Mouse (Mus musculus): ENCODE measurements at regions not wholly inside any gene's neighbourhood (a gene's known extent, or its start where the extent isn't known, plus 50 kb on each side); places are given as distances from the start of the nearest gene placed in this dataset.

DNA sequence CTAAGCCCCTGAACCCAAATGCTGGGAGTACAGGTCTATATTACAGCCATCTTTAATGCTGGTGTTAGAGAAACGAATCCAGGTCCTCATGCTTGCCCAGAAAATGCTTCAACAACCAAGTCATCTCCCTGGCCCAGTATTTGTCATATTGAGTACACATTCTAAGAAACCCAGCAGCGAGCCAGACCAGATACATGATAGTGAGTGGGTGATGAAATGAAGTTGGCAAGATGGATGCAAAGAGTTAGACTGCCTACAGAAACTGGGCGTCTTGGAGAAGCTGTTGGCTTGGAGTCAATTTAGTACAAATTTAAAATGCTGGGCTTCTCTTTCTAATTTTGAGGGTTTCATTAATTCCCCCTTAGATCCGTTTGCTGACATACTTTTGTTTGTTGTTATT lies 203.1 kb upstream of the Pdzrn3 start:
- no peak for DNase-seq

- DNase-seq = no peak
These were observed 178.4 kb upstream of the Pdzrn3 start for GRCm38 (mm10) chr6:101556096-101556495.

- no peak for DNase-seq
These were observed 177.4 kb upstream of the Pdzrn3 start for GRCm38 (mm10) chr6:101554965-101555604.

GRCm38 (mm10) chr6:101550501-101551268 lies 173.0 kb upstream of the Pdzrn3 start:
- DNase-seq = no peak

- DNase-seq = no peak
These were observed 159.9 kb upstream of the Pdzrn3 start for GRCm38 (mm10) chr6:101537581-101537980.

DNA sequence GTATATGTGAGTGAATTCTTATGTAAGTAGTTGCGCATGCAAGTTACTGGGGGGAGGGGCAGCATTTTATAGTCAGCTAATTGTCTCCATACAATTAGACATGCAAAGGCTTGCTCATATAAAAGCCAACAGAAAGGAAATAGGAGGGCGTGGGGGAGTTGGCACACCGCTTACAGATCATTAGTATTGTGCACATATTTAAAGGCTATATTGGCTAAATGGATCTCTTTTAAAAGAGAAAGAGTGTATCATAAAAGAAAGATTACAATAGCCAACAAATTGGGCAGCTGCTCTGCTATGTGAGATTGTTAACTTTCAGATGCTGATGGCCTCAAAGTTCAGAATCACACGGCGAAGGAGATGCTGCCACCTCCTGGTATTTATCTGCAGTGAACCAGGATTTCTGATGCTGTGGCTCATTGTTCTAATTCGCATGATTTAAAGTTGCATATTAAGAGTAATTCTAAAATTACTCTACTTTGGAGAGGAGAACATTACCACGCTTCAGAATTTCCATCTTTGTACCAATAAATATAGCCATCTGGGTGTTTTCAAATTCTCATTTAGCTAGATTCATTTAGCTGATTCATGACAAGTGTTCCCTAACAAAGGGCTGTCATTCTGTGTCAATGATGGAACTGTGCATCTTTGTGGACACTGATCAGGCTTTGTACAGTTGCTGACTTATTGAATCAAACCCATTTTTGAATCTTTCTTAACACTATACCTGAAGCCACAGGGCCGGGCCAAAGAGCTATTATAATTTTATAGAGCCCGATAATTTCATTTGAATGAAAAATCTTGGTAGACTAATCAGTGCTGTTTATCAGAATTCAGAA lies 156.7 kb upstream of the Pdzrn3 start:
- no peak for DNase-seq

DNA sequence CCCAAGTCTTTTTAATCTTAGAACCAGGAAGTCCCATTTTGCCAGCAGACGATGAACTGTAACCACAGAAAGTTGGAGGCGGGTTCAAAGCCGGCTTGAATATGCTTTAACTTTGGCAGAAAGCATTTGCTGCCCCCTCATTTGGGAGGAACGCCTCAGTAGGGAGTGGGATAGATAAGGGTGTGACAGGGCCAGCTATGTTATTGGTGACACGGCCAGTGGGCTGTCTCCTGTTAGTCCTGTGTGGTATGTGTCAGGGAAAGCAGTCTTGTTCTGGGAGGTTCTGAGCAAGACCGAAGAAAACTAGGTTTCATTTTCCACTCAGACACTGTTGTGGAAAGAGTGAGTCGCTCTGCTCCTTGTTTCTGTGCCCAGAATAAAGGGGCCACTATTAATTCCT lies 154.7 kb upstream of the Pdzrn3 start:
- DNase-seq = no peak

DNA sequence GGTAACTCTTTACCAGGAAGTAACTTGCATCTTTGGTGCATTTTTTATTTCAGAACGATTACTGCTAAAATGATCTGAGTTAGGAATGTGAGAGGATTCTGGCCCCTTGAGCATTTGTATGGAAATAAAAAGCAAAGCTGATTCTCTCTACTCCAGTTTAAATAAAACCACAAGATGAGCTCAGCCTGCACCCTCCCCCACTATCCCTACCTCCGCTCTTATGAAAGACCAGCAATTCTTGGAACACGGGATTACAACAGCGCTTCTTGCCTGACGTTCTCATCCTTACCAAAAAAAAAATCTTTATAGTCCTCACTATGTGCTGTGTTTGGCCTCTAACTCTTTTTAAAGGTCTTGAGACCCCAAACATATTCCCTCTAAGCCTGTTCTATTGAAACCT lies 154.2 kb upstream of the Pdzrn3 start:
- DNase-seq = no peak

- DNase-seq = no peak
These were observed 147.4 kb upstream of the Pdzrn3 start for GRCm38 (mm10) chr6:101525129-101525528.

GRCm38 (mm10) chr6:101521316-101521715 lies 143.6 kb upstream of the Pdzrn3 start:
- no peak for DNase-seq

- DNase-seq = no peak
These were observed 143.1 kb upstream of the Pdzrn3 start for GRCm38 (mm10) chr6:101520755-101521154.

DNA sequence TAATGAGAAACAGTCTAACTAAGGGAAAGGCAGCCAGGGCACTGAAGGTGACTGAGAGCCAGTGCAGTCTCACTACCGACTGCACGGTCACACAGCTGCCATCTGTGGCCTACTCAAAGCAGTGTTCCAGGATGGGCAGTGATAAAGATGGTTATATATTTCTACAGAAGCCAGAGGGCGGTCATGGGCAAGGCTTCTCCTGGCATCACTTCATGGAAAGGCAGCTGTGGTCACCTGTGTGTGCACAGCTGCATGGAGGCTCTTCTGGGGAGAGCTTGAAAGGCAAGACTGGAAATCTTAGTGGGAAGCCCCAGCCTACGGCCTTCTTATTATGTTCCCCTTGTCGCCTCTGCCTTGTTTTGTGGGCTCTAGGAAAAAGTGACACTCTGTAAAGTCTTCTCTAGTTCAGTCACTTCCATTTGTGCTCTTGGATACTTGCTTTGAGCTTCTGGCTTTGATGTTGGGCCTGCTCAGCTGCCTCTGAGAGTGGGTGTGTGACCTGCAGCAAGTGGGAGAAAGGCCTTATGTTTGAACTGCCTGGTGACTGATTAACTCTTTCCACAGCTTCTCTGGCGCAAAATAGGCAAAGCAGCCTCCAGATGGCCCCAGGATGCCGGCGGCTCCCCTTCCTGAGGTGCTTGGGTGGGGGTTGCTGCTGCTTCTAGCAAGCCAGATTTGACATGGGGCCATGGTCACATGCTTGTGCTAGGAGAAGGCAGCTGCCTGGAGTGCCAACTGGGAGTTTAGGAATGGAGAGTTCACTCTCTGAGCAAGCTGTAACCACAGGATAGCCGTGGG lies 141.4 kb upstream of the Pdzrn3 start:
- DNase-seq = no peak

DNA sequence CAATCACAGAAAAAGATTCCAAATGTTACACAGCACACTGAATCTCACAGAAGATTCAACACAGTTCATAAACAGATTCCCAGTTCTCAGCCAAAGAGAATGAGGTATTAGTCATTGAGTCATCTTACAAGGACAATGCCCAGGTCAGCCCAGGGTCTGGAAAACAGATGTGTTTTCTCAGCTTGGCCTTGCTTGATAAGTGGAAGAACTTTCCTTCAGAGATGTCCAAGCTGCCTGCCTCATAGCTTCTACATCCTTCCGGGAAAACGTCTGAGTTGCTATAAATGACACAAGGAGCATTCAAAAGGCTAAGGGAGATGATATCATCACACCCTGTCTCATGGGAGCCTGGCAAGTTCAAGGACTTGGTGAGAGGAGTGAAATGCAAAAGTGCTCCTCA lies 139.9 kb upstream of the Pdzrn3 start:
- no peak for DNase-seq

- DNase-seq = no peak
These were observed 136.0 kb upstream of the Pdzrn3 start for GRCm38 (mm10) chr6:101513696-101514095.

DNA sequence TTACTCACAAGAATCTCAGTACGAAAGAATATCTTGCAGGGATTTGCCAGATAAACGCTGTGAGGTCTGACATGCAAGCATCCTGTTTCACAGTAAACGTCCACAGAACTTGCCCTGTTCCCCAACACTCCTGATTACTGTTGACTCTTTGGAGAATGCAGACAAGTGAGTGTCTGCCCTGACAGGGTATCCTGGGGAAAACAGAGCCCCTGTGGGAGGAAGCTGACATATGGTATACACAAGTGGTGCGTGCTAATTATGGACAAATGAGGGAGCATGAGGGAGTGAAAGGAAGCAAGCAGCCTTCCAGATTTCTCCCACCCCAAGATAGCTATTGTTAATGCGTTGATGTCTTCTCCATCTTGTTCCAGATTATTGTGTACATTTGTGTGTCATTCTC lies 124.5 kb upstream of the Pdzrn3 start:
- no peak for DNase-seq

DNA sequence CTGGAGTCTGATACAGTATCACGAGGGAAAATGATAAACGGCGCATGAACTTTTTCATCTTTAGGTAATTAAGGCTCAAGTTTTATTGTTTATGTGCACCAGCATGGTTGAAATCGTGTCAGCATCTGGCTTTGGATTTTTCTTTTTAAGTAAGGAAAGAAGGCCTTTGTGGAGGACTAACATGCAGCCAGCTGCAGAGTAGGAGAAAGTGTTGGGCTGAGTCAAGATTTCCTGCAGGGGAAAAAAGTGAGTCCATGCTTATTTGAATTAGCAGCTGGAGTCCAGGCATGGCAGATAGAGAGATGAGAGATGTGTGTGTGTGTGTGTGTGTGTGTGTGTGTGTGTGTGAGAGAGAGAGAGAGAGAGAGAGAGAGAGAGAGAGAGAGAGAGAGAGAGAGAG lies 124.0 kb upstream of the Pdzrn3 start:
- no peak for DNase-seq

GRCm38 (mm10) chr6:101500202-101500601 lies 122.5 kb upstream of the Pdzrn3 start:
- DNase-seq = no peak

- no peak for DNase-seq
These were observed 110.8 kb upstream of the Pdzrn3 start for GRCm38 (mm10) chr6:101488466-101488865.

DNA sequence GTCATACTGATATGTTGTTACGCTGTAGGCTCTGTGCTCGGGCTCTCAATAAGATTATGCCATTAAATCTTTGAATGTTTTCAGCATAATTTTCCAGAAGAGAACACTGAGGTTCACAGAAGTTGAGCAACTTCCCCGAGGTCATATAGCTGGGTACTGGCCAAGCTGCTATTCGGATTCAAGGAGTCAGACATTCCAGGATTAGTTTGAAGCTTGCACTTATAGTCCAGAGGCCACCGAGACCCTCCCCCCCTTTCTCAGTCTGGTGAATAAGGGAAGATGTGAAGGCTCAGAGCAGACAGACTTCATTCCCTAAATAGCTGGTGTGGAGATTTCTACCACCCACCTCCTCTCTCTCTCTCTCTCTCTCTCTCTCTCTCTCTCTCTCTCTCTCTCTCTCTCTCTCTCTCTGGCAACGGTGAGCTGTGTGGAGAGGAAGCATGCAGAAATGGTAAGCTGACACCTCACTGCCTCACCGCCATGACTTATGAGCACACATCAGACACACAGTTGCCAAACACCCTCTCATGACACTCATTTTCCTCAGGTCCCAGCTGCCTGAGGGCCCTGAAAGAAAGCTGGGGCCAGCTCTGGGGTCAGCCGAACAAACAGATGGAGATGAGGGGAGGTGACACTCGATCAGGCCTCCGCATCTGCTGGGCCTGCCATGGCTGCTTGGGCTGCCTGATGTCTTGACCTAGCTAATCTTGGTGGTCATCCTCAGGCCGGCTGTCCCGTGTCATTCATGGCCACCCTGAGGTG lies 107.0 kb upstream of the Pdzrn3 start:
- DNase-seq = no peak

- DNase-seq = no peak
These were observed 105.2 kb upstream of the Pdzrn3 start for GRCm38 (mm10) chr6:101482635-101483465.

- no peak for DNase-seq
These were observed 96.3 kb upstream of the Pdzrn3 start for GRCm38 (mm10) chr6:101473956-101474355.
